Mouse (Mus musculus) G1E (cell line): ENCODE measurements around the gene Dpf3. TPM values are rescaled to one million over a fixed set of nuclear protein-coding genes. Genes with fewer than 3 reads are reported as not detected.
A peak's percentile ranks its signal among the peaks of the same experiment; 100 is the strongest.

Experiments used
- ATAC-seq: 2 replicates; pipeline ENCODE4 v1.8.0; 2016; ENCODE audit warnings: mild to moderate bottlenecking; ENCODE audit not compliant: insufficient number of reproducible peaks, poor library complexity, low FRiP score, severe bottlenecking; ENCODE audit errors: extremely low read depth
- DNase-seq: peaks from one replicate; pipeline ENCODE4 v3.0.0; 2012; ENCODE audit warnings: low spot score
- H3K27me3 ChIP-seq: 2 replicates; pipeline ENCODE4 v1.6.1; 2012; ENCODE audit warnings: mild to moderate bottlenecking, low read length, inconsistent platforms; ENCODE audit not compliant: insufficient read depth
- H3K36me3 ChIP-seq: replicated peaks from 2 replicates; pipeline ENCODE3; 2012; ENCODE audit warnings: mild to moderate bottlenecking, inconsistent platforms
- H3K4me1 ChIP-seq: 2 replicates; pipeline ENCODE4 v1.6.1; 2012; ENCODE audit warnings: low read depth, low read length, inconsistent platforms, mixed read lengths; ENCODE audit not compliant: insufficient read depth
- H3K4me3 ChIP-seq: 2 replicates; pipeline ENCODE4 v1.5.1; 2012; ENCODE audit warnings: low read depth, mild to moderate bottlenecking, inconsistent platforms, low read length, moderate library complexity, mixed read lengths
- H3K9me3 ChIP-seq: replicated peaks from 2 replicates; pipeline ENCODE4 v1.6.1; 2012; ENCODE audit warnings: inconsistent platforms
- CTCF ChIP-seq: IDR thresholded peaks from 2 replicates; pipeline ENCODE4 v1.5.1; 2012; ENCODE audit warnings: low read depth, low read length, inconsistent platforms, mixed read lengths
- GATA1 ChIP-seq: IDR thresholded peaks from 2 replicates; pipeline ENCODE4 v1.6.1; 2012; ENCODE audit warnings: borderline replicate concordance, low read length, inconsistent platforms, mixed read lengths
- GATA2 ChIP-seq: IDR thresholded peaks from 2 replicates; pipeline ENCODE4 v1.6.1; 2012; ENCODE audit warnings: low read depth, low read length, inconsistent platforms, borderline replicate concordance
- POLR2AphosphoS5 ChIP-seq: IDR thresholded peaks from 2 replicates; pipeline ENCODE4 v1.6.1; 2012; ENCODE audit warnings: low read depth, low read length, inconsistent platforms; ENCODE audit not compliant: insufficient replicate concordance
- TAL1 ChIP-seq: conservative IDR thresholded peaks from 2 replicates; pipeline ENCODE4 v1.6.1; 2012; ENCODE audit warnings: low read depth, low read length, inconsistent platforms, mixed read lengths
- polyA plus RNA-seq: library from polyadenylated mRNA; stranded (reverse); fragments of >175 nt; gene quantifications from 2 replicates; pipeline ENCODE4 v1.2.3, GENCODE M21; 2012
- total RNA-seq, 2 experiments: library from RNA; stranded (forward) in 1 of 2; stranded (reverse) in 1 of 2; fragments of 200-1000 nt in 1 of 2; fragments of >200 nt in 1 of 2; fragmentation: Nextera tagmentation in 1 of 2; gene quantifications; 2 replicates each; pipeline ENCODE4 v1.2.3; 2014 to 2017

The Dpf3 gene
- total and polyA plus RNA-seq, 3 experiments: 8.1 to 19.7 (median 12.8) TPM

DNA sequence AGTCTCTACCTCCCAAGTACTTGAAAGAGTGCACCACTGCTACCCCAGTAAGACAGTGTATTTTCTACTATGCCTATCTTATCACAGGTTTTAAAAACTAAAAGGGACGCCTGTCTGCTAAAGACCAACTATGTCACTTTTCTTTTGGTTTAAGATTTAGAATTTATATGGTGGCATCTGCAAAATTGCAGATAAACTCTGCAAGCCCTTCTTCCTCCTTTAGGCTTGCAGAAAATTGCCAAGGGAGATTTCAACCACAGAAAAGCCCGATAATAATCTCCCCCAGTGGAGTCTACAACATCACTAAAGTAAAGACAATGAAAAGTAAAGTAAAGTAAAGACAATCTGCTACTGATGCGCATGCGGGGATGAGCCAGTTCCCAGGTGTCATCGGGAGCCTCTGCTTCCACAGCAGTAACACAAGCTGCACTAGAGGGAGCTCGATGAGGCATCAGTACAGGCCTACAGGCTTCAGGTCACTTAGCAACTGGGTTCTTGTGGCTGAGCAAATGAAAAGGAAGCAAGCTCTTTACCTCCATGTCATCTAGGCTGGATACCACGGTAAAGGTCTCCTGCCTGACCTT, 7.6 kb downstream of the Dpf3 start:
- H3K27me3 ChIP-seq: peaks cover 10% of the 10 kb centered on the region
- H3K36me3 ChIP-seq: peaks cover 4% of the 10 kb centered on the region
- H3K4me3 ChIP-seq: no peak overlapping the region; the same call in 1 of the 2 replicates
- DNase-seq: peak; percentile 65
- H3K4me1 ChIP-seq: peaks cover 49% of the 10 kb centered on the region
- TF ChIP-seq GATA2 (no peak), TAL1 (no peak), POLR2AphosphoS5 (no peak), GATA1 (no peak), CTCF (no peak)
- ATAC-seq: peak; percentile 62
- no peaks in the 10 kb centered on the region for H3K9me3 ChIP-seq

DNA sequence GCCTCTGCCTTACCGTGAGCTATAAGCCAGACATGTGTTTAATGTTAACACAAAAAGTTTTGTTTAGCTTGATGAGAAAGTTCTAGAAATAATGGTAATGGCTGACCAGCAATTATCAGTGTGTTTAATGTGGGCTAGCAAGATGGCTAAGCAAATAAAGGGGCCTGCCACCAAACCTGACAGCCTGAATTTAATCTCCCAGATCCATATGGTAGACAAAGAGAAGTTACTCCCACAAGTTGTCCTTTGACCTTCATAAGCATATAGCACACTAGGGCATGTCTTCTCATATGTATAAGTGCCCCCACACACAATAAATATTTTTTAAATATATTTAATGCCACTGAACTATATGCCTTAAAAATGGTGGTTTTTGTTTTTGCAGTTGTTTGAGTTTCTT, 8.4 kb downstream of the Dpf3 start:
- peaks cover 43% of the 10 kb centered on the region for H3K4me1 ChIP-seq
- no peak for DNase-seq
- no peak overlapping the region for H3K4me3 ChIP-seq

DNA sequence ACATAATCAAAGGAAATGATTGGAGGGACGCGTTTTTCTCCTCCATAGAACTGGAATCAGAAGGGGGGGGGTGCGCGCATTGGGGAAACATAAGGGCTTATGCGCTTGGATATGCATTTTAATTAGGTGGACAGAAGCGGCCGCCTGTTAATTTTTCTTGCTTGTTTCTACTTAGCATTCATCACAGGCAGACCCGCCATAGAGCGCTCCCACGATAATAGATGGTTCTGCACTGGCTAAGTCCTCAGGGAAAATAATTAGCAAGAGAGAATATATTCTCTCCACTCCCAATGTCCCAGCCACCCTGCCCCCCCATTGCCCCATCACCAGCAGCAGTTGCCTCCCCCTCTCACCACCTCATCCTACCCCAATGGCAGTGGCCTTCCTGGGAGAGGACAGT, 11.2 kb downstream of the Dpf3 start:
- peaks cover 16% of the 10 kb centered on the region; the same call in 1 of the 2 replicates for H3K27me3 ChIP-seq
- ATAC-seq (no peak), DNase-seq (no peak)
- TF ChIP-seq GATA1 (no peak), POLR2AphosphoS5 (no peak), GATA2 (no peak), TAL1 (no peak), CTCF (no peak)
- peaks cover 33% of the 10 kb centered on the region for H3K4me1 ChIP-seq
- no peak overlapping the region for H3K4me3 ChIP-seq
- H3K36me3 ChIP-seq: peaks cover 4% of the 10 kb centered on the region
- H3K9me3 ChIP-seq: no peaks in the 10 kb centered on the region

More for the DNA sequence above, 8.4 kb downstream of the Dpf3 start:
- peaks cover 4% of the 10 kb centered on the region for H3K36me3 ChIP-seq
- TF ChIP-seq CTCF (no peak), POLR2AphosphoS5 (no peak), TAL1 (no peak), GATA1 (no peak), GATA2 (no peak)
- no peak for ATAC-seq
- H3K27me3 ChIP-seq: 0 out of 2 replicates have a peak, but pooled peaks cover 3% of the 10 kb centered on the region
- no peaks in the 10 kb centered on the region for H3K9me3 ChIP-seq

DNA sequence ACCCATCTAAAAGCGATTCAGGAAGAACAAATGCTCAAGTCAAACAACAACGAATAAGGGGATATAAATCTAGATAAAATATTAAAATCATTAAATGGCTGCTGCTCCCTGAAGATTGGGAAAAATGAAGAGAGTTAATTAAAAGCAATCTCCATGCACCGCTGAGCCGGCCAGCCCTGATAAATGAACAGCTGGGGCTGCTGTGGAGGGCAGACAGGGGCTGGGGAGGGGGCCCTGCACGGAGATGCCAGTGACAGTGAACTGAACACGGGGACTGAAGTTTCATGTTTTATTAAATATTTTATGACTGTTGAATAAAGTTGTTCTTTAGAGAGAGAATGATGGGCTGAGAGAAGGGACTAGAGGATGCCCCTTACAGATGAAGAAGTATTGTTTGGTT, 12.1 kb downstream of the Dpf3 start:
- Histone ChIP-seq H3K4me3 (no peak overlapping the region), H3K9me3 (no peaks in the 10 kb centered on the region), H3K36me3 (peaks cover 4% of the 10 kb centered on the region), H3K4me1 (peaks cover 24% of the 10 kb centered on the region), H3K27me3 (peaks cover 22% of the 10 kb centered on the region; the same call in 1 of the 2 replicates)
- ATAC-seq: no peak
- no peak for DNase-seq
- no peak for TF ChIP-seq GATA1
- no peak for TF ChIP-seq GATA2
- TF ChIP-seq CTCF: no peak
- TF ChIP-seq TAL1: no peak
- TF ChIP-seq POLR2AphosphoS5: no peak

DNA sequence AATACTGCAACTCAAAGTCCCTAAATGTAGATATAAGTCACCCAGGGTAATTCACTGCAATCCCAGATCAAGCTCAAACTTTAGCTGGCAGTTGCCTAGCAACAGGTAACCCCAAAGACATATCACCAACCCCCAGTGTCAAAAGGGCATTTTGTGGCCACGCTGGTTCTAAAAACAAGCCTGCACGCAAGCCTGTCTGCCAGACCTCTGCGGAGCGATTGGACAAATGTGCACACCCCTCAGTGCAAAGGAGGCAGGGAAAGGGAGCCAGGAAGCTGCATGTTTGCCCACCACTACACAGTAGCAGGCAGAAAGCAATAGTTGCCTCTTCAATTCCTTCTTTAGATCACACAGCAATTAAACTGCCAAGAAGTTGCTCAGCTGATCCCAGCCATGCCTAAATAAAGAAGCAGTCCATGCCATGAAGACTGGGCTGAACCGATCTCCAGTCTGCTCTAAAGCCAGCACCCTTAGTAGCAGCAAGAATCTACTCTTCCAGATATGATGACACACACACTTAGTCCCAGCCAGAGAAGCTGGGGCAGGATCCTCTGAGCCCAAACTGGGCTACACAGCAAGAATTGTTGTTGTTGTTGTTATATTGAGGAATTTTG, 13.4 kb downstream of the Dpf3 start:
- H3K4me1 ChIP-seq: peaks cover 12% of the 10 kb centered on the region
- DNase-seq (no peak), ATAC-seq (no peak)
- no peaks in the 10 kb centered on the region for H3K9me3 ChIP-seq
- no peak overlapping the region for H3K4me3 ChIP-seq
- TF ChIP-seq TAL1 (no peak), CTCF (no peak), GATA1 (no peak), POLR2AphosphoS5 (no peak), GATA2 (no peak)
- peaks cover 4% of the 10 kb centered on the region for H3K36me3 ChIP-seq
- peaks cover 22% of the 10 kb centered on the region; the same call in 1 of the 2 replicates for H3K27me3 ChIP-seq

GRCm38 (mm10) chr12:83471760-83472159, 15.8 kb downstream of the Dpf3 start:
- no peak overlapping the region for H3K4me3 ChIP-seq
- DNase-seq: no peak
- no peak for ATAC-seq
- TF ChIP-seq GATA1: no peak
- TF ChIP-seq GATA2: no peak
- TF ChIP-seq CTCF: no peak
- peaks cover 10% of the 10 kb centered on the region for H3K4me1 ChIP-seq
- no peaks in the 10 kb centered on the region for H3K36me3 ChIP-seq
- H3K27me3 ChIP-seq: peaks cover 22% of the 10 kb centered on the region; the same call in 1 of the 2 replicates
- H3K9me3 ChIP-seq: no peaks in the 10 kb centered on the region
